Mouse (Mus musculus) thymus, postnatal 0 days (tissue): ENCODE data around the gene Pmf1. TPM values are rescaled to one million over a fixed set of nuclear protein-coding genes. Genes with fewer than 3 reads are reported as not detected.
"Not testable (repeated sequence)": the region's sequence is repeated elsewhere in the genome, so short reads cannot be mapped to it uniquely, and the experiment has no call there.

Experiments
- DNase-seq: peaks from one replicate; pipeline ENCODE4 v3.0.0-alpha.2; 2015; ENCODE audit warnings: low spot score
- polyA plus RNA-seq: library from polyadenylated mRNA; unstranded; fragments of >200 nt; fragmentation: Nextera tagmentation; extraction: Ambion mirVana; gene quantifications from 2 replicates; pipeline ENCODE4 v1.2.1, GENCODE M21; 2015

Pmf1 gene
- polyA plus RNA-seq, 1 experiment from 2014 or later: 151 TPM

DNA sequence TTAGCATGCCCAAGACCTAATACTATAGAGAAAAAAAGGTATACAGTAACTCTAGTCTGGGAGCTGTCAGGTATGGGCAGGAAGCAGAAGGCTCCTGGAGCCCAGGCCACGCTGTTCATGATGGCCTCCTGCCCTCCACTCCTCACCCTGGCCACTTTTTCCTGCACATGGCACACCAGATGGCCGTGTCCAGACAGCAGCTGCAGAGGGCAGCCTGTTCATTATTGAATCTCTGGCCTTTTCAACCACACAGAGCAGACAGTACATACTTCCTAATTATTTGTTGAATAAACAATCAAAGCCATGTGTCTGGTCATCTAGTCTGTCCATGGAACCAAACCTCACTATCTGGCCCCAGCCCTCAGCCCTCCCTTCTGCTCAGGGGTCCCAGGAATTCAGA lies 11.5 kb downstream of the Pmf1 start:
- no peak for DNase-seq

DNA sequence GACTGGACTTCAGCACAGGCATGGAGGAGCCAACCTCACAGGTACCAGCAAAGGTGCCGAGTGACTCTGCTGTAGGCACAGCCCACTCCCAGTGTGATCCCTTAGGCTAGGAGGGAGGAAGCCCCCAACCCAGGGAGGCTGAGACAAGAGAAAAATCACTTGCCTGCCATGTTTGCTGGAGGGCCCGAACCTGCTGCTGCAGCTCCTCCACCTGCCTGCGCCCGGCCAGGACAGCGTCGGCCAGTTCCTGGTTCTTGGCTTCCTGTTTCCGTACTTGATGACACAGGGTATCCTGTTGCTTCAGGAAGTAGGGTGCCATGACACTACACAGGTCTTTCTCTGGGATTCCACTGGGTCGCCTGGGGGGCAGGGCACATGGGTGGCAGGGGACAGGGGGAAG lies 14.4 kb downstream of the Pmf1 start:
- no peak for DNase-seq

DNA sequence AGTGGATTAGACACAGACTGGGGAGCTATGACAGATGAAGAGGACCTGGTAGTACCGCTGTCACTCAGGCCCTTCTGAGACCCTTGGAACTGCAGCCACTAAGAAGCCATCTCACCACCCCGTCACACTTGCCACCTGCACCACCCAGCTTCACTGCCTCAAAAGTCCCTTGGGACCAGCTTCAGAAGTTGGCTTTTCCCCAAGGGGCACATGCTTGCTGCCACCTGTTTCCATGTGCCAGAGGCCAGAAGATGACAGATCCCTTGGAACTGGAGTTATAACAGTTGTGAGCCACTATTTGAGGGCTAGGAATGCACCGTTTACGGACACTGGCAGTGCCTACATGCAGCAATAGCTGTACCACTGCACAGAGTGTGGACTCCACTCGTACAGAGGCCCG lies 14.8 kb downstream of the Pmf1 start:
- no peak for DNase-seq

DNA sequence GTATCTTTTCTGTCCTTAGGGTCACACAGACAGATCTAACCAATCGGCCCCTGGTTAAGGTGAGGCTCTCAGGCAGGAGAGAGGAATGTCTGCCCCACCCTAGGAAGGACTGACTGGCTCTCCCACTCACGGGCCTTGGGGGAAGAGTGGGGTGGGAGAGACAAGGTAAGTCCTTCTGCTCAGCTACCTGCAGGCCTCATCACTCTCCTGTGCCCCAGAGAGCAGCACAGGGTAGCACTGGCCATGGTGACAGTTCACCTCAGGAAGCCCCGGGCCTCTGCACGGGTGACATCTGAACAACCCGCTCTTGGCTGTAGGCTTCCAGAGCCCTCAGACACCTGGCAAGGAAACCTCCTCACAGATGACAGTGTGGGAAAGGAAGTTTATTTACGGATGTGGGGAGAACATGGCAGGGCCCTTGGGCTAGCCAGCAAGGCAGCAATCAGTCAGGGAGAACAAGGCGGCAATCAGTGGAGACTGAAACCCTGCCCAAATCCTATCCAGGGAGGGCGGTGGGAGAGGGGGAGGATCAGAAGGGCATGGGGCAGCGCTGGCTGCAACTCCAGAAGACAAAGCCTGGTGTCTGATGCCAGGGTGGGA lies 16.3 kb downstream of the Pmf1 start:
- DNase-seq: peak; percentile 19

DNA sequence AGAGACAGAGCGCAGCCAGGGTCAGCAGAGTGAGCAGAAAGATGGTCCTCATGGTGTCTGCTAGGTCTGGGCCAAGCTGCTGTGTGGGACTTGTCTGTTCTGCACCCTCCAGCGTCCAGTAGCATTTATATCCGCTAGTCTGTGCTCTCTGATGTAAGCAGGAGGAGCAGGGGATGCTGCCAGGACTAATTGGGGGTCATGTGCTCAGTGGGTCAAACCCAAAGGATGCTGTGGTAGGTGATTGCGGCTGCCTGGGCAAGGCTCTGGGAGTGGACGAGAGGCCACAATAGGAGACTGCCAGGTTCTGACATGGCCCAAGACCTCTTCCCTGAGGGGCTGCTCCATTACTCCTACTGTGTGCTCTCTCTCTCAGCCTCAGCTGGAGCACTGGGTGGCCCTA lies 25.8 kb downstream of the Pmf1 start, which contains the start of gene Bglap:
Bglap (minus strand) TSS at position 101 of the 400 bp plus-strand sequence.
- DNase-seq: no peak

DNA sequence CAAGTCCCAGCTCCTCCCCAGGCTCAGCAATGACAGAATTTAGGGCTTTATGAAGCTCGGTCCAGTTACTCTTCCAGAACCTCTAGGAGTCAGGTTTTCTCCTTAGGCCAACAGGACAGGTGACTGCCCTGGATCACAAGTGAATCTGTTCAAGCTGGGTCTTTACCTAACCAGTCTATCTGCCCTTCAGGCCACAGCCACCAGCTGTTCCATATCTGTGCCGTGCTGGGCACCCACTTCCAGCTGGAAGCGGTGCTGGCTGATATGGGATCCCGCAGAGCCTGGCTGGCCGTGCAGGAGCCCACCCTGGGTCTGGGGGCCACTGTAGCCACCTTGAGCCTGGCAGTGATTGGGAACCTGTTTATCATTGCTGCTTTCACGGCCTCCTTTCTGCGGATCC lies 27.7 kb downstream of the Pmf1 start:
- not testable (repeated sequence) for DNase-seq

DNA sequence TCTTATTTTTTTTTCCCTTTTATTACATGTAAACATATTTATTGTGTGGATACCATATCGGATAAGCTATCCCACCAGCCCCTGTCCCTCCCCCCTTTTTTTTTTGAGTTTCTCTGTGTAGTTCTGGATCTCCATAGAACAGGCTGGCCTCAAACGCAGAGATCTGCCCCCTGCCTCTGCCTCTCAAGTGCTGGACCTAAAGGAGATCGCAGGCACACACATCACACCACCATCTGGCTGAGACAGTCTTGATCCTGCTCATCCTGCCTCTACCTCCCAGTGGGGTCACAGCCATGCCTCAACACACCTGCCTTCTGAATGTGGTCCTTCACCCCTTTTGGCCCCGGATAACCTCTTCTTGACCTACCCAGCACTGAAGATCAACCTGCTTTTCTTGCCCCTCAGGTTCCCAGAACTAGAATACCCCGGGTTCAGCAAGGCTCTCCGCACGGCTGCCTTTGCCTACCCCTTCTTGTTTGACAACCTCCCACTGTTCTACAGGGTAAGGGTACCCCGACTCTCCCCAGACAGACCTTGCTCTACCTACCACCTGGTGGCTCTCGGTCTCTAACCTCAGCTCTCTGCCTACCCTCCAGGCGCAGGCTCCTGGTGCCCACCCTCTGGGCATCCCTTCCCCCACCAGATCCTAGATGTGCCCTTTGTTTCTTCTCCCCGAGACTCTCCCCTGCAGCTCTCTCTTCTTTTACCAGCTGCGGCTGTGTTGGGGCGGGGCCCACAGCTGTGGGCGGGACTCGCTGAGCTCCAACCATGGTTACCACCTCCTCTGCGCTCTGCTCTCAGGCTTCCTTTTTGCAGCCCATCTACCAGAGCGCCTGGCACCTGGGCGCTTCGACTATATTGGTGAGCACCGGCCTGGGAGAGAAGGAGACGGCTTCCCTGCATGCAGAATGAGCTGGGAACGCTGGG lies 28.5 kb downstream of the Pmf1 start:
- peak; percentile 92 for DNase-seq

DNA sequence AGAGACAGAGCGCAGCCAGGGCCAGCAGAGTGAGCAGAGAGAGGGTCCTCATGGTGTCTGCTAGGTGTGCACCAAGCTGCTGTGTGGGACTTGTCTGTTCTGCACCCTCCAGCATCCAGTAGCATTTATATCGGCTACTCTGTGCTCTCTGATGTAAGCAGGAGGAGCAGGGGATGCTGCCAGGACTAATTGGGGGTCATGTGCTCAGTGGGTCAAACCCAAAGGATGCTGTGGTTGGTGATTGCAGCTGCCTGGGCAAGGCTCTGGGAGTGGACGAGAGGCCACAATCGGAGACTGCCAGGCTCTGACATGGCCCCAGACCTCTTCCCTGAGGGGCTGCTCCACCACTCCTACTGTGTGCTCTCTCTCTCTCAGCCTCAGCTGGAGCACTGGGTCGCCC lies 31.5 kb downstream of the Pmf1 start, which contains the start of gene Bglap2:
Bglap2 (minus strand) TSS at position 101 of the 400 bp plus-strand sequence.
- not testable (repeated sequence) for DNase-seq

DNA sequence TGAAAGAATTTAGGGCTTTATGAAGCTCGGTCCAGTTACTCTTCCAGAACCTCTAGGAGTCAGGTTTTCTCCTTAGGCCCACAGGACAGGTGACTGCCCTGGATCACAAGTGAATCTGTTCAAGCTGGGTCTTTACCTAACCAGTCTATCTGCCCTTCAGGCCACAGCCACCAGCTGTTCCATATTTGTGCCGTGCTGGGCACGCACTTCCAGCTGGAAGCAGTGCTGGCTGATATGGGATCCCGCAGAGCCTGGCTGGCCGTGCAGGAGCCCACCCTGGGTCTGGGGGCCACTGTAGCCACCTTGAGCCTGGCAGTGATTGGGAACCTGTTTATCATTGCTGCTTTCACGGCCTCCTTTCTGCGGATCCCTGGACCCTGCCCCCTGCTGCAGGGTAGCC lies 33.5 kb downstream of the Pmf1 start:
- not testable (repeated sequence) for DNase-seq

DNA sequence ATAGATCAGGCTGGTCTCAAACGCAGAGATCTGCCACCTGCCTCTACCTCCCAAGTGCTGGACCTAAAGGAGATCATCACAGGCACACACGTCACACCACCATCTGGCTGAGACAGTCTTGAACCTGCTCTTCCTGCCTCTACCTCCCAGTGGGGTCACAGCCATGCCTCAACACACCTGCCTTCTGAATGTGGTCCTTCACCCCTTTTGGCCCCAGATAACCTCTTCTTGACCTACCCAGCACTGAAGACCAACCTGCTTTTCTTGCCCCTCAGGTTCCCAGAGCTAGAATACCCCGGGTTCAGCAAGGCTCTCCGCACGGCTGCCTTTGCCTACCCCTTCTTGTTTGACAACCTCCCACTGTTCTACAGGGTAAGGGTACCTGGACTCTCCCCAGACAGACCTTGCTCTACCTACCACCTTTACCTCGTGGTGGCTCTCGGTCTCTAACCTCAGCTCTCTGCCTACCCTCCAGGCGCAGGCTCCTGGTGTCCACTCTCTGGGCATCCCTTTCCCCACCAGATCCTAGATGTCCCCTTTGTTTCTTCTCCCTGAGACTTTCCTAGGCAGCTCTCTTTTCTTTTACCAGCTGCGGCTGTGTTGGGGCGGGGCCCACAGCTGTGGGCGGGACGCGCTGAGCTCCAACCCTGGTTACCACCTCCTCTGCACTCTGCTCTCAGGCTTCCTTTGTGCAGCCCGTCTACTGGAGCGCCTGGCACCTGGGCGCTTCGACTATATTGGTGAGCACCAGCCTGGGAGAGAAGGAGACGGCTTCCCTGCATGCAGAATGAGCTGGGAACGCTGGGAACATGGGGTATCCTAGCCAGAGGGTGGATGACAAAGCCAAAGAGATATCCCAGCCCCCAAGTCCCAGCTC lies 34.1 kb downstream of the Pmf1 start:
- peak; percentile 84 for DNase-seq

DNA sequence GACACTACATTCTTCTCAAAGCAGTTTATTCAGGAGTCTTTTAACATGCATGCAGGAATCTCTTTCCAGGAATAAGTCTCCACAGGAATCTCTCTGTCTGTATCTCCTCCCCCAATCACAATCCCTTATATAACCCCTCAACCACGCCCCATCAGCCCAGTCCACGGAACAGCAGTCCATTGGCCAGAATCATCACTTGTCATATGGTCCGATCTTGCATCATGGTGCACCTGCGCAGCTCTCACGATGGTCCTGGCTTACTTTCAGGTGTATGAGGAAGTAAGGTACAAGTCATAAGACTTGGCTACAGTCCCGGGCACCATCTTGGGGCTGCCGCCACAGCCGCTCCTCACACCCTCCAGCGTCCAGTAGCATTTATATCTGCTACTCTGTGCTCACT lies 37.5 kb downstream of the Pmf1 start, which contains the start of gene Bglap3:
Bglap3 (minus strand) TSS at position 101 of the 400 bp plus-strand sequence.
- not testable (repeated sequence) for DNase-seq

DNA sequence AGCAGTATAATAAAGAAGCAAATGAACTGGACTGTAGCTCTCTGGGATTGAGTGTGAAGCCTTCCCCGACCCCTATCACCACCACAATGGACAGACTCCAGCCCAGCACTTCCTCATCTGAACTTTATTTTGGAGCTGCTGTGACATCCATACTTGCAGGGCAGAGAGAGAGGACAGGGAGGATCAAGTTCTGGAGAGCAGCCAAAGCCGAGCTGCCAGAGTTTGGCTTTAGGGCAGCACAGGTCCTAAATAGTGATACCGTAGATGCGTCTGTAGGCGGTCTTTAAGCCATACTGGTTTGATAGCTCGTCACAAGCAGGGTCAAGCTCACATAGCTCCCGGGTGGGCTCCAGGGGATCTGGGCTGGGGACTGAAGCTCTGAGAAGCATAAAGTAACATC lies 41.6 kb downstream of the Pmf1 start:
- DNase-seq: not testable (repeated sequence)

DNA sequence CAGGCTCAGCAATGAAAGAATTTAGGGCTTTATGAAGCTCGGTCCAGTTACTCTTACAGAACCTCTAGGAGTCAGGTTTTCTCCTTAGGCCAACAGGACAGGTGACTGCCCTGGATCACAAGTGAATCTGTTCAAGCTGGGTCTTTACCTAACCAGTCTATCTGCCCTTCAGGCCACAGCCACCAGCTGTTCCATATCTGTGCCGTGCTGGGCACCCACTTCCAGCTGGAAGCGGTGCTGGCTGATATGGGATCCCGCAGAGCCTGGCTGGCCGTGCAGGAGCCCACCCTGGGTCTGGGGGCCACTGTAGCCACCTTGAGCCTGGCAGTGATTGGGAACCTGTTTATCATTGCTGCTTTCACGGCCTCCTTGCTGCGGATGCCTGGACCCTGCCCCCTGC lies 42.6 kb downstream of the Pmf1 start:
- DNase-seq: not testable (repeated sequence)

DNA sequence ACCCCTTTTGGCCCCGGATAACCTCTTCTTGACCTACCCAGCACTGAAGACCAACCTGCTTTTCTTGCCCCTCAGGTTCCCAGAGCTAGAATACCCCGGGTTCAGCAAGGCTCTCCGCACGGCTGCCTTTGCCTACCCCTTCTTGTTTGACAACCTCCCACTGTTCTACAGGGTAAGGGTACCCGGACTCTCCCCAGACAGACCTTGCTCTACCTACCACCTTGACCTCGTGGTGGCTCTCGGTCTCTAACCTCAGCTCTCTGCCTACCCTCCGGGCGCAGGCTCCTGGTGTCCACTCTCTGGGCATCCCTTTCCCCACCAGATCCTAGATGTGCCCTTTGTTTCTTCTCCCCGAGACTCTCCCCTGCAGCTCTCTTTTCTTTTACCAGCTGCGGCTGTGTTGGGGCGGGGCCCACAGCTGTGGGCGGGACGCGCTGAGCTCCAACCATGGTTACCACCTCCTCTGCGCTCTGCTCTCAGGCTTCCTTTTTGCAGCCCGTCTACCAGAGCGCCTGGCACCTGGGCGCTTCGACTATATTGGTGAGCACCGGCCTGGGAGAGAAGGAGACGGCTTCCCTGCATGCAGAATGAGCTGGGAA lies 43.2 kb downstream of the Pmf1 start:
- DNase-seq: peak; percentile 78

DNA sequence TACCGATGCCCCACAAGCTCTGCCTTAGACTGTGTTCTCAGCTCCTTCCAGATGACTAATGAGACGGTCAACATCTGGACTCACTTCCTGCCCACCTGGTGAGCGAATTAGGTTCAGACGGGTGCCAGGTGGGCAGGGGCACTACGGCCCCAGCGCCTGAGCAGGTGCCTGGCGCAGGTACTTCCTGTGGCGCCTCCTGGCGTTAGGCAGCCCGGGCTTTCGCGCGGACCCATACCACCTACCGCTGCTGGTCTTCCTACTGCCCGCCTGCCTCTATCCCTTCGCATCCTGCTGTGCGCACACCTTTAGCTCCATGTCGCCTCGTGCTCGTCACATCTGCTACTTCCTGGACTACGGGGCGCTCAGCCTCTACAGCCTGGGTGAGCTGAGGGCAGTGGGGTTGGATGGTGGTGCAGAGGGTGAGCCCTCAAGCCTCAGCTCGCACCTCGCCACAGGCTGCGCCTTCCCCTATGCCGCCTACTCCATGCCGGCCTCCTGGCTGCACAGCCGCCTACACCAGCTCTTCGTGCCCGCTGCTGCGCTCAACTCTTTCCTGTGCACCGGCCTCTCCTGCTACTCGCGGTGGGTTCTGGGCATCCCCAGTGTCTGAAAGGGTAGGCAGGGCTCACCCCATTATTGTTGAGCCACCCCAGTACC lies 44.3 kb downstream of the Pmf1 start:
- DNase-seq: peak; percentile 22

DNA sequence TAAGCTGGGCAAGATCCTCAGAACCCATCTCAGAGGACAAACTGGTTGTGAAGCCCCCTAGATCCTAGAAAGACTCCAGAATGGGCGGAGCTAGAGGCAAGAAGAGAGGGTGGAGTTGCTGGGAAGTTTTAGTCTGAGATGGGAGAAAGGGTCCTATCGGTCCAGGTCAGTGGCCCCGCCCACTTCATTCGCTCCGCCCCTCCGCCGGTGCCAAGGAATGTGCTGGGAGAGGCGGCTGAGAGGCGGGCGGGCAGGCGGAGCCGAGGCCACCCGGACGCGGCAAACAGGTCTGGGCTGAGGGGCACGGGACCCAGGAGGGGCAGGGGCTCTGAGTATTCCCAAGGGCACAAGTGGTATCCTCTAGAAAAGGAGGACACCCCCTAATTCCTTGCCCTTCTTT lies 45.8 kb downstream of the Pmf1 start, which contains the start of gene Paqr6:
Paqr6 (plus strand) TSS at position 248 of the 400 bp plus-strand sequence.
- no peak for DNase-seq

DNA sequence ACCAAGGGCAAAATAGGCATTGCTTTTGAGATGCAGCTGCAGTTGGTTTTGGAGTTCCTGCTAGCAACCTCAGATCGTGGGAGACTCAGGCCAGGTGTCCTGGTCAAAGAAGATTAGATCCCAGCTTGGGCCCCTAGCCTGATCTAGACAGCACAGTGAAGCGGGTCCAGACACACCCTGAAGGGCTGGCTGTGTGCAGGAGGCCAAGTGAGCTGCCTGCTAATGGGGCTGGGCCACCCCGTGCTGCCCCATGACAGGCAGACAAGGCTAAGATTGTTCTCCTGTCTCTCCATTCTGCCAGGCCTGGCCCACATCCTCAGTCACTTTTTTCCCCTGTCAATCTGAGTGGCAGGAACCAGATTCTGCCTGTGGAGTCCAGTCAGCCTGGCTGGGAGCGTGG lies 46.4 kb downstream of the Pmf1 start:
- DNase-seq: no peak

DNA sequence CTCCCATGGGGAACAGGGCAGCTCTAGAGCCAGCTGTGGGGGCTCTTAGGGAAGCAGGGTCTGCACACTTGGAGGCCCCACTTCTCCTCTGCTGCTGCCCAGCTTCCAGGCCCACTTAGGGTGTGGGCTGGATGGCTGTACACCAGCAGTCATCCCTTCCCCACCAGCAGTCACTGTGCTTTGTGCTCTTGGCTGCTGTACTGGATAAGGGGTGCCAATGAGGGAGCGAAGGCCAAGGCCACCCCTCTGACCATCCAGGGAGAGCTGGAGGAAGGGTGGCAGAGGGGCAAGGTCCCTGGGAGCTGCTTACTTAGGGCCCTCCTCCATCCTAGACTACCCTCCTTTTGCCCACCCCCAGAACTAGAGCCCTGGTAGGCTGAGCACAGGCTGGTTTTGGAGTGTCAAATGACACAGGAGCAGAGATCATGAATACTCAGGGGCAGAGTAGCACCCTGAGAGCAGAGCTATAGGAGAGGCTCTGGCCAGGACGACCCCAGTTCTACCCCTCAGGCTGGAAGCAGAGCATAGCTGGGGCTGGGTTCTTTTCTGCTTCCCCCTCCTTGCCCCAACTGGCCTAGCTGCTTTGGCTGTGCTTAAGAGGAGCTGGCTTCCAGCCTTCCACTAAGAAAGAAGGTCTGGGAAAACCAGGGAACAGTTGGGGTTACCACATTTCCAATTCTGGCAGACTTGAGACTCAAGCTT lies 48.4 kb downstream of the Pmf1 start:
- no peak for DNase-seq

DNA sequence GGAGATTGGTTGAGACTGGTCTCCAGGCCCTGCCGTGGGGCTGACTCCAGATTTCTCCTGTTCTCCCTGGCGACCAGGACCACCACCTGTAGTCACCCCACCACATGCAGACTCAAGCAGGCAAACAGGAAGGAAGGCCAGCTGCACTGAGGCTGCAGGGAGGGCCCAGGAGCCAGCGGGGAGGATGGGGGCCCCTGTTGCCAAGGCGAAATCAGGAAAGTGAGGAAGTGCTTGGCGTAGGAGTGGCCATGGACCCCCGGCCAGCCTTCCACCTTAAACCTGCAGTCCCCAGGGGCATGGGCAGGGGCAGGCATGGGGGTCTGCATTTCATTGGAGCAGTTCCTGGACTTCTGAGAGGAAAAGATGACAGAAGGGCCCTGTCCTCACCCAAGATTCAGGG lies 49.0 kb downstream of the Pmf1 start:
- DNase-seq: peak; percentile 56

DNA sequence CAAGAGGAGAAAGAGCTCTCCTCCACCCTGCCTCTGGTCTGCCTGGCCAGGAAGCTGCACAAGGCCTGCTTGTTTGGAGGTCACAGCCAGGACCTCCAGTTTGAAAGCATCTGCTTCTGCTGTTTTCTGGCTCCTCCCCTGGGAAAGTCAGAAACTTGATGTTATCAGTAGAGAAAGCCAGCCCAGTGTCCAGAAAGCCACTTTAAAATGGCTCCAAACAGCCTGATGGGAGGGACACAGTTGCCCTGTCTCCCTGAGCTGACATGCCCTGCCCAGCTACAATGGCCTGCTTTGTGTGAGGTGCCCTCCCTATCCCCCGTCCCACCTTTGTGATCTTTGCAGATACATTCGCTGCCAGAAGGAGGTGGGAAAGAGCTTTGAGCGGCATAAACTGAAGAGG lies 50.1 kb downstream of the Pmf1 start:
- peak; percentile 33 for DNase-seq
